Mouse (Mus musculus) thymus, adult 2 months (tissue): ENCODE measurements around the gene Dgkh. TPM values are rescaled to one million over a fixed set of nuclear protein-coding genes. Genes with fewer than 3 reads are reported as not detected.

Experiments
- DNase-seq: peaks from one replicate; pipeline ENCODE4 v3.0.0; 2021
- H3K27ac ChIP-seq: fragments of 200-500 bp; 2 replicates; pipeline ENCODE4 v1.5.1; 2012; ENCODE audit warnings: low read length, control low read depth; ENCODE audit not compliant: control insufficient read depth, insufficient read depth
- H3K27me3 ChIP-seq: fragments of 200-500 bp; 2 replicates; pipeline ENCODE4 v1.6.1; 2012; ENCODE audit warnings: mild to moderate bottlenecking, low read length, moderate library complexity, mixed read lengths; ENCODE audit not compliant: control insufficient read depth, insufficient read depth
- H3K36me3 ChIP-seq: fragments of 200-500 bp; 2 replicates; pipeline ENCODE4 v1.6.1; 2012; ENCODE audit warnings: mild to moderate bottlenecking, low read length, moderate library complexity; ENCODE audit not compliant: control insufficient read depth, insufficient read depth
- H3K4me1 ChIP-seq: fragments of 200-500 bp; replicated peaks from 2 replicates; pipeline ENCODE4 v1.6.1; 2012; ENCODE audit warnings: low read length; ENCODE audit not compliant: control insufficient read depth, insufficient read depth
- H3K4me3 ChIP-seq: fragments of 200-500 bp; 2 replicates; pipeline ENCODE4 v1.5.1; 2012; ENCODE audit warnings: mild to moderate bottlenecking, low read length, control low read depth, moderate library complexity; ENCODE audit not compliant: control insufficient read depth, insufficient read depth
- CTCF ChIP-seq: fragments of 200-500 bp; IDR thresholded peaks from 2 replicates; pipeline ENCODE4 v1.5.1; 2012; ENCODE audit warnings: mild to moderate bottlenecking, control low read depth, low read length, moderate library complexity, borderline replicate concordance; ENCODE audit not compliant: control insufficient read depth, poor library complexity, insufficient read depth; ENCODE audit errors: extremely low read depth
- POLR2A ChIP-seq: fragments of 200-500 bp; IDR thresholded peaks from 2 replicates; pipeline ENCODE4 v1.6.1; 2012; ENCODE audit warnings: mild to moderate bottlenecking, low read length, control low read depth, moderate library complexity; ENCODE audit not compliant: control insufficient read depth, poor library complexity, insufficient read depth; ENCODE audit errors: extremely low read depth
- WGBS: fragments of 180-500 bp; shearing (Covaris S2); methylation state at CpG from one replicate; pipeline ENCODE4 v1.1.7; 2018; 5-methylcytosine and 5-hydroxymethylcytosine counted together
- polyA plus RNA-seq: library from polyadenylated mRNA; depleted of rRNA; stranded (reverse); fragments of >200 nt; gene quantifications from 2 replicates; pipeline ENCODE4 v1.2.3, GENCODE M21; 2012

Dgkh gene
- polyA plus RNA-seq, 1 experiment: 0.84 TPM

DNA sequence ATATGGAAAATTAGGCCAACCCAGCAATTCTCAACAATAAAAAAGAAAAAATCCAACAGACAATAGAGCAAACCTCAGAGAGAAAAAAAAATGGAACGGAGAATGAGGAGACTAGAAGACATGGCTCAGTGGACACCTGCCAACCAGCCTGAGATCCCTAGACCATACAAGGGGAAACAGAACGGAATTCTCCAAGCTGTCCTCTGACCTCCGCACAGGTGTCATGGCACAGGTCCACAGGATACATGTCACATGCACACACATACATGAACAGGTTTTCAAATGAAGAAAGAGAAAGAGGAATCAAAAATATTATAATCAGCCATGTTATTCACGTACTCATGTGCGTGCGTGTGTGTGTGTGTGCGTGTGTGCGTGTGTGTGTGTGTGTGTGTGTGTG, 38.5 kb downstream of the Dgkh start:
- Histone ChIP-seq H3K36me3 (no peaks in the 10 kb centered on the region), H3K27me3 (no peaks in the 10 kb centered on the region), H3K27ac (no peak overlapping the region), H3K4me3 (no peak overlapping the region), H3K4me1 (no peaks in the 10 kb centered on the region)
- no peak for DNase-seq
- 94% methylated on average over 8 of the region's 8 CpGs for WGBS
- TF ChIP-seq POLR2A (no peak), CTCF (no peak)

DNA sequence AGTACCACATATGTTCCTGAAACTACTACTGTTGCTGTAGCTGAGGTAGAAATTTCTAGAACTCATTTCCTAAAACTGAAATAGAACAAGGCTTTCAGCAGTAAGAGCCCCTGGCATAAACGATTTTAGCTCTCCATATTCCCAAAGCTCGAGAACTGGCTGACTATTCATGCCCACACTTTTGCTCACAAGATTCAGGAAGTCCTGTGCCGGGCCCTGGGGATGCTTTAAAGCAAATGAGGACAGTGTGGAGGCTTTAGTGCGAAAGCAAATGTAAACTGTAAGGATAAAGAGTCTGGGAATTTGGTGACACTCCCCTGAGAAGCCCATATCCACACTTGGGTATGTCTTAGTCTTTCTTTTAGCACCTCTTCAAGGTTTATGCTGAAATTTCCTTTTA, 40.0 kb downstream of the Dgkh start:
- WGBS: 60% methylated on average over 4 of the region's 4 CpGs
- Histone ChIP-seq H3K27me3 (no peaks in the 10 kb centered on the region), H3K27ac (no peak overlapping the region)

DNA sequence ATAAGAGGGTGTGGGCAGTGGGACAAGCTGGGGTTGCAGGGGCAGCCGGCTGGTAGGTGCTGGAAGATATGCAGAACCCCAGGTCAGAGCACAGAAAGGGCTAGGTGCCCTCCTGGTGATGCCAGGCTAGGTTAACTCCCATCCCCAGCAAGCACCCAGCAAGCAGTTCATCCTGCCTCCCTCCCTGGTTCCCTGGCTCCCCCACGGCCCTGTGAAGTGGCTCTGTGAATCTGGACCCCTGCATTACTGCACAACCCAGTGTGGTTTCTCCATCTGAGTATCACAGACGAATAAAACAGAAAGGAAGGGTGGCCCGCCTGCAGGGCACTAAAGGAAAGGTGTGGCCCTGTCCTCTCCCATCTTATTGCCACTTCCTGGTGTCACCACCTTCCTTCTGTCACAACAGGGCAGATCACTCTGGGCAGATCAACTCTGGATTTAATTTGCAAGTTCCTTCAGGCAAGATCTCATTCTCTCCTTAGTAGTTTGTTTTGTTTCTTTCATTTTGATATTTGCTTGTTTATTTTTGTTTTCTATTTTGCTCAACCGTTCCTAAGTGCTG, 40.6 kb downstream of the Dgkh start:
- Histone ChIP-seq H3K27ac (no peak overlapping the region), H3K27me3 (no peaks in the 10 kb centered on the region), H3K4me1 (no peaks in the 10 kb centered on the region), H3K4me3 (no peak overlapping the region), H3K36me3 (no peaks in the 10 kb centered on the region)
- 54% methylated on average over 5 of the region's 5 CpGs for WGBS
- no peak for DNase-seq
- no peak for TF ChIP-seq CTCF
- no peak for TF ChIP-seq POLR2A

More for the DNA sequence above, 40.0 kb downstream of the Dgkh start:
- DNase-seq: no peak
- H3K4me3 ChIP-seq: no peak overlapping the region
- TF ChIP-seq POLR2A (no peak), CTCF (no peak)
- no peaks in the 10 kb centered on the region for H3K36me3 ChIP-seq
- no peaks in the 10 kb centered on the region for H3K4me1 ChIP-seq

DNA sequence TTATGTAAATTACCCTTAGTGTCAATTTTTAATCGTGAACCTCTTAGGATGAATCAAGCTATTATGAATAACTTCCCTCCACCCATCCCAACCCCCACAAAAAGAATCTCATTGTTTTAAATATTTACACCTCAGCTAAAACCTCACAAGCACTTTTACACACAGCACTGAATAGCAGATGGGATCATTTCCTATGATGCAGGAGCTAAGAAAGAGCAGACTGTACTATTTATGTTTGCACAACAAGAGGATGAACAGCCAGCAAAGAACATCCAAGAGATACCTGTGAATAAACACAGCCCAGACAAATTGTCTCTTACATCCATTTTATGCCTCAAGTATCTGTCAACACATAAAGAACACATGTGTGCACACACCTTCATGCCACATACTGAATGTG, 41.7 kb downstream of the Dgkh start:
- WGBS: 91% methylated on average over 1 of the region's 1 CpGs
- no peaks in the 10 kb centered on the region for H3K4me1 ChIP-seq
- H3K27me3 ChIP-seq: no peaks in the 10 kb centered on the region
- H3K36me3 ChIP-seq: no peaks in the 10 kb centered on the region
- H3K4me3 ChIP-seq: no peak overlapping the region
- DNase-seq: no peak
- TF ChIP-seq POLR2A (no peak), CTCF (no peak)
- H3K27ac ChIP-seq: no peak overlapping the region

DNA sequence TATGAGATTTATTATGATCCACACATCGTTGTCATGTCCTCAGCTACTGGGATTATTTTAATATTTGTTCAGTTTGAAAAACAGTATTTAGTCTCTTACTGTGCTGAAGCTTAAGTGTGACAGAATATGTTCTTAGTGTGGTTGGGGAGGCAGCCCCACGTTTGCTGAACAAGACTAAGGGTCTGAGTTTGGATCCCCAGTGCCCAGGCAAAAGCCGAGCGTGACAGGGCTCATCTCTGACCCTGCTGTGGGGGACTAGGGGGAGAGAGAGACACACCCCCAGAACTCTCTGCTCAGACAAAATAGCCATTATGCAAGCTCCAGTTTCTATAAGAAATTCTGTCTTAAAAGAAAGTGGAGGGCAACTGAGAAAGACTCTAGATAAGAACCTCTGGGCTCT, 42.2 kb downstream of the Dgkh start:
- H3K4me1 ChIP-seq: no peaks in the 10 kb centered on the region
- no peak overlapping the region for H3K4me3 ChIP-seq
- no peaks in the 10 kb centered on the region for H3K27me3 ChIP-seq
- no peak for DNase-seq
- H3K36me3 ChIP-seq: no peaks in the 10 kb centered on the region
- H3K27ac ChIP-seq: no peak overlapping the region
- TF ChIP-seq CTCF: no peak
- no peak for TF ChIP-seq POLR2A
- 91% methylated on average over 4 of the region's 4 CpGs for WGBS

DNA sequence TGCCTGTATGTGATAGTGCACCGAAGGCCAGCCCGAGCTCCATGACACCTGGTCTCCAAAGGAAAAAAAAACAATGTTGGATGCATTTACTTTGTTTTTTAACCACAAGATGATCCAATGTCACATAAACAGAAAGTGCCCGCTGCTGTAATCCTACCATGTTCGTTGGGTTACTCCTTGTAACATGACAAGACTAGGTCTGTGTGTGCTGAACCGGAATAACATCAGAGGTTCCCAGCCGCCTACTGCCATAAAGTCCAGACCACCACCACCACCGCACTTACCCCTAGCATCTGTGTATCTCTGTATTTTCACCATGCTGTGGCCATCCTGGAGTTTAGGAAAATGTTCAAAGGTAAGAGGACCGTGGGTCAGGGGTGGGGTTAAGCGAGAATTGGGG, 42.6 kb downstream of the Dgkh start:
- 94% methylated on average over 9 of the region's 9 CpGs for WGBS
- Histone ChIP-seq H3K27me3 (no peaks in the 10 kb centered on the region), H3K27ac (no peak overlapping the region), H3K4me3 (no peak overlapping the region), H3K4me1 (no peaks in the 10 kb centered on the region), H3K36me3 (no peaks in the 10 kb centered on the region)
- DNase-seq: no peak
- TF ChIP-seq POLR2A (no peak), CTCF (no peak)

DNA sequence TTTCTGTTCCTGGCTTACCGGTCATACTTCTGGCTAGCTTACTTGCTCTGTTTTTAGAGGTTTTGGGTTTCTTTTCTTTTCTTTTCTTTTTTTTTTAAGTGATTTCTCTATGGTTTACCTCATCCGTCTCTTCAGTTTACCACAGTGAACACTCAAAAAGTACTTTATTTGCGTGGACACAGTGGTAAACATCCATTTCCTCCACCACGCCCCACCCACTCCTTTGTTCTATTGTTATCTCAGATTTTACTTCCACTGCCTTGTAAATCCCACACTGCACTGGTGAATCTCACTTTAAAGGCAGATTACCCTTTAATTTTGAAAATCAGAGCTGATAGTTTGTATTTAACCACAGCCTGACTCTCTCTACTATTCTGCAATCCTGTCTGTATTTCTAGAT, 44.9 kb downstream of the Dgkh start:
- no peak overlapping the region for H3K4me3 ChIP-seq
- TF ChIP-seq POLR2A: no peak
- no peak for TF ChIP-seq CTCF
- H3K4me1 ChIP-seq: no peaks in the 10 kb centered on the region
- H3K36me3 ChIP-seq: no peaks in the 10 kb centered on the region
- H3K27me3 ChIP-seq: no peaks in the 10 kb centered on the region
- WGBS: 48% methylated on average over 4 of the region's 4 CpGs
- no peak for DNase-seq
- no peak overlapping the region for H3K27ac ChIP-seq
